Mouse (Mus musculus): ENCODE results near the gene Cd22.
A peak's percentile ranks its signal among the peaks of the same experiment; 100 is the strongest.
"Not testable (repeated sequence)": the region's sequence is repeated elsewhere in the genome, so short reads cannot be mapped to it uniquely, and the experiment has no call there.

Gene Cd22

GRCm38 (mm10) chr7:30880176-30880575, at the start of gene Cd22:
Gene Cd22, minus strand, starts transcription at chr7:30880342.
- no peak for DNase-seq

- not testable (repeated sequence) for DNase-seq
Measured at GRCm38 (mm10) chr7:30924581-30924980, 44.4 kb upstream of the Cd22 start, which contains the start of gene Hamp2. Gene Hamp2, minus strand, starts transcription at chr7:30924681.

- DNase-seq: no peak
Measured at GRCm38 (mm10) chr7:30924071-30924470, 43.9 kb upstream of the Cd22 start.

- DNase-seq: not testable (repeated sequence)
Measured at GRCm38 (mm10) chr7:30922490-30922889, 42.3 kb upstream of the Cd22 start.

- no peak for DNase-seq
Measured at GRCm38 (mm10) chr7:30920217-30920616, 40.1 kb upstream of the Cd22 start.

GRCm38 (mm10) chr7:30917219-30917618, 37.1 kb upstream of the Cd22 start:
- DNase-seq: no peak

GRCm38 (mm10) chr7:30916713-30917112, 36.6 kb upstream of the Cd22 start:
- DNase-seq: no peak

GRCm38 (mm10) chr7:30914732-30915131, 34.6 kb upstream of the Cd22 start, which contains the start of gene Mag:
Gene Mag, minus strand, starts transcription at chr7:30914873.
- no peak for DNase-seq

GRCm38 (mm10) chr7:30909773-30910172, 29.6 kb upstream of the Cd22 start:
- DNase-seq: no peak

GRCm38 (mm10) chr7:30908992-30909431, 28.9 kb upstream of the Cd22 start:
- no peak for DNase-seq

GRCm38 (mm10) chr7:30908277-30908991, 28.3 kb upstream of the Cd22 start:
- DNase-seq: peak; percentile 62

GRCm38 (mm10) chr7:30904042-30904441, 23.9 kb upstream of the Cd22 start:
- no peak for DNase-seq

- no peak for DNase-seq
Measured at GRCm38 (mm10) chr7:30895217-30895616, 15.1 kb upstream of the Cd22 start.

- peak; percentile 23 for DNase-seq
Measured at GRCm38 (mm10) chr7:30892515-30892914, 12.4 kb upstream of the Cd22 start.

GRCm38 (mm10) chr7:30891746-30892145, 11.6 kb upstream of the Cd22 start:
- no peak for DNase-seq

- DNase-seq: no peak
Measured at GRCm38 (mm10) chr7:30890681-30891080, 10.5 kb upstream of the Cd22 start.

GRCm38 (mm10) chr7:30888786-30889185, 8.6 kb upstream of the Cd22 start:
- DNase-seq: no peak

GRCm38 (mm10) chr7:30887568-30888188, 7.5 kb upstream of the Cd22 start:
- DNase-seq: no peak

- no peak for DNase-seq
Measured at GRCm38 (mm10) chr7:30886852-30887251, 6.7 kb upstream of the Cd22 start.

GRCm38 (mm10) chr7:30884047-30884446, 3.9 kb upstream of the Cd22 start:
- no peak for DNase-seq

GRCm38 (mm10) chr7:30881367-30881766, 1.2 kb upstream of the Cd22 start:
- no peak for DNase-seq

GRCm38 (mm10) chr7:30878950-30879349, 1.2 kb downstream of the Cd22 start:
- DNase-seq: no peak

GRCm38 (mm10) chr7:30873083-30873482, 7.1 kb downstream of the Cd22 start:
- DNase-seq: peak; percentile 90

GRCm38 (mm10) chr7:30863386-30863785, 16.8 kb downstream of the Cd22 start:
- no peak for DNase-seq
